Mouse (Mus musculus) testis, adult 2 months (tissue): ENCODE data around the gene Arhgap32. TPM values are rescaled to one million over a fixed set of nuclear protein-coding genes. Genes with fewer than 3 reads are reported as not detected.

Experiments used
- H3K27ac ChIP-seq: fragments of 200-500 bp; 2 replicates; pipeline ENCODE4 v1.5.1; 2012; ENCODE audit warnings: low read depth, low read length; ENCODE audit not compliant: control insufficient read depth, insufficient read depth
- H3K27me3 ChIP-seq: fragments of 200-500 bp; 2 replicates; pipeline ENCODE4 v1.6.1; 2012; ENCODE audit warnings: mild to moderate bottlenecking, low read length, moderate library complexity; ENCODE audit not compliant: control insufficient read depth, insufficient read depth
- H3K36me3 ChIP-seq: fragments of 200-500 bp; 2 replicates; pipeline ENCODE4 v1.6.1; 2012; ENCODE audit warnings: mild to moderate bottlenecking, low read length; ENCODE audit not compliant: control insufficient read depth, insufficient read depth
- H3K4me1 ChIP-seq: fragments of 200-500 bp; 2 replicates; pipeline ENCODE4 v1.6.1; 2012; ENCODE audit warnings: low read length; ENCODE audit not compliant: control insufficient read depth, insufficient read depth
- H3K4me3 ChIP-seq: fragments of 200-500 bp; 2 replicates; pipeline ENCODE4 v1.5.1; 2012; ENCODE audit warnings: low read depth, mild to moderate bottlenecking, low read length, moderate library complexity, mixed read lengths; ENCODE audit not compliant: control insufficient read depth
- CTCF ChIP-seq: fragments of 200-500 bp; IDR thresholded peaks from 2 replicates; pipeline ENCODE4 v1.5.1; 2012; ENCODE audit warnings: low read depth, mild to moderate bottlenecking, inconsistent platforms, low read length, moderate library complexity; ENCODE audit not compliant: control insufficient read depth, insufficient read depth, insufficient replicate concordance
- POLR2A ChIP-seq: fragments of 200-500 bp; IDR thresholded peaks from 2 replicates; pipeline ENCODE4 v1.6.1; 2012; ENCODE audit warnings: low read depth, mild to moderate bottlenecking, inconsistent platforms, low read length, moderate library complexity; ENCODE audit not compliant: control insufficient read depth
- polyA plus RNA-seq: library from polyadenylated mRNA; depleted of rRNA; stranded (reverse); fragments of >200 nt; gene quantifications from 2 replicates; pipeline ENCODE4 v1.2.3, GENCODE M21; 2012; rRNA removed

Gene Arhgap32
- polyA plus RNA-seq, result 2.7 and 4.2 TPM in 2 replicates

DNA sequence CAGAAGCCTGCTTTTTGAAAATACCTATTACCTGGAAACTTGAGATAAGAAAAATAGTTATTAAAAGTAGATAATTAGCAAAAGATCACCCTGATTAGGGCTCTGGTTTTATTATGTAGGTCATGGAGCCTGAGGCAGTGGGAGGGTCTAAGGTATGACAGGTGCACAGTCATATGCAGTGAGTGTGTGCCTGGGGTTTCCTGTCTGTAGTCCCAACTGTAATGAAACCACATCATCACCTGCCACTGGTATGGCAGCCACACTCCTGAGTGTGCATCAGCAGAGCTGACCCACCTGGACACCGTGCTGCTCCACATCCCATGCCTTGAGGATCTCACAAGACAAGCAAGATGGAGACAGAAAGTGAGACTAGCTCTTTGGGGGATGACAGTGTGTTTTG, at the start of gene Arhgap32:
Arhgap32 (plus strand) TSS at position 351 of the 400 bp plus-strand sequence.
- TF ChIP-seq POLR2A, result no peak
- TF ChIP-seq CTCF, result no peak
- no peak within 1 kb of the TSS for H3K27ac ChIP-seq
- H3K4me3 ChIP-seq, result no peak within 1 kb of the TSS
- no peaks in the 10 kb centered on the region for H3K4me1 ChIP-seq
- H3K27me3 ChIP-seq, result no peaks in the 10 kb centered on the region
- H3K36me3 ChIP-seq, result no peaks in the 10 kb centered on the region

DNA sequence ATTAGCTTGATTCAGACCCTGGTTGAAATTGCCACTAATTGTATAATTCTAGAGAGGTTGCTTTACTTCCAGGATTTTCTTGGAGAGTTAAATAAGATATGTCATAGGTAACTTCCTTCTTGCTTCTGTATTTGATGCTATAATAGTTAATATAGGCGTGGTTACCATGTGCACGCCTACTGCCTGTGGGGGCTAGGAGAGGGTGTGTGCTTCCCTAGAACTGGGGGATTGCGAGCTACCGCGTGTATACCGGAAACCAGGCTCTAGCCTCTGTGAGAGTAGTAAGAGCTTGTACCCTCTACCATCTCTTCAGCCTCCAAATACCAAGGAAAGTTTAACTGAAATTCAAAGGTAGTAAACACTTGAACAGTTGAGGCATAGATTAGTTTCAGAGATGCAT, 43.2 kb upstream of the Arhgap32 start:
- no peaks in the 10 kb centered on the region for H3K4me1 ChIP-seq
- no peak overlapping the region for H3K4me3 ChIP-seq
- no peaks in the 10 kb centered on the region for H3K27me3 ChIP-seq
- TF ChIP-seq CTCF (no peak), POLR2A (no peak)
- H3K36me3 ChIP-seq, result no peaks in the 10 kb centered on the region
- no peak overlapping the region for H3K27ac ChIP-seq

DNA sequence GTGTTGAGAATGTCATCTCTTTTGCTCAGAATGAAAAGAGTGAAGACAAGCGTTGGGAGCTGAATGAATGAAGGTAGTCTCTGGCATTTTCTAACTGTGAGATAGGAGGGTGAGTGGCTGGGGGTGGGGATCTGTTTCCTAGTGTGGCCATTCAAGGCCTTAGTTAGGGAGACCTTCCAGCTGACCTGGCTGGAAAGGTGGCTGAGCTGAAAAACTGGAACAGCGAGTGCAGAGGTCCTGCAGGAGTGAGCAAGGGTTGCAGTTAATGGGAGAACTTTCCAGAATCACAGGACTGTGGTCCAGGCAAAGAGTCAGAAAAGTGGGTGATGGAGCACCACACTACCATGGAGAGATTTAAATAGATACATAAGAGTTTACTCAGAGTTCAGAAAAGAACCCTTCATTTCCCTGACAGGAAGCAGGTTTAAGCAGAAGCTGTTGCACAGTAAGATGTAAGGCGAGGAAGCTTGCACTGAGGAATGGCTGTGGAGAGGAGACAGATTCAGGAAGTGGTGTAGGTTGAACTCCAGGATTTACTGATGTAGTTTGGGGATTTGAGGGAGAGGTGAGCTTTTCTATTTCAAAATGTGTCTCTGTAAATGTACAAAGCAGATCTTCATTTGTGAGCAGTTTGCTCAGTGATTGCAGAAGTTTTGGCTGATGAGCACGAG, 27.7 kb upstream of the Arhgap32 start:
- peaks cover 3% of the 10 kb centered on the region; the same call in 1 of the 2 replicates for H3K4me1 ChIP-seq
- H3K36me3 ChIP-seq, result no peaks in the 10 kb centered on the region
- H3K27ac ChIP-seq, result no peak overlapping the region
- no peaks in the 10 kb centered on the region for H3K27me3 ChIP-seq
- TF ChIP-seq CTCF (no peak), POLR2A (no peak)
- H3K4me3 ChIP-seq, result no peak overlapping the region

DNA sequence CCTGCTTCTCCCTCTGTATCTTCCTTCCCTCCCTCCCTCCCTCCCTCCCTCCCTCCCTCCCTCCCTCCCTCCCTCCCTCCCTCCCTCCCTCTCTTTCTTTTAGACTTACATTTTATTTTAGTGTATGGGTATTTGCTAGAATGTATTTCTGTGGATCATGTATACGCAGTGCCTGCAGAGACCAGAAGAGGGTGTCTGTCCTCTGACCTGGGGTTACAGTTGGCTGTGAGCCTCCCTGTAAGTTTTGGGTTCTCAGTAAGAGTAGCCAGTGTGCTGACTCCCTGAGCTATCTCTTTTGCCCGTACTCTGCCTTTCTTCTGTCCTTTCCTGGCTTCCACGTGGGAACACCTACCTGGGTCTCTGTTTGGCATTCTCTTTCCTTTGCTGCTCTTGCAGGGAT, 27.1 kb upstream of the Arhgap32 start:
- Histone ChIP-seq H3K4me3 (no peak overlapping the region), H3K27me3 (no peaks in the 10 kb centered on the region), H3K36me3 (no peaks in the 10 kb centered on the region), H3K4me1 (peaks cover 3% of the 10 kb centered on the region; the same call in 1 of the 2 replicates), H3K27ac (no peak overlapping the region)
- no peak for TF ChIP-seq POLR2A
- TF ChIP-seq CTCF, result no peak

DNA sequence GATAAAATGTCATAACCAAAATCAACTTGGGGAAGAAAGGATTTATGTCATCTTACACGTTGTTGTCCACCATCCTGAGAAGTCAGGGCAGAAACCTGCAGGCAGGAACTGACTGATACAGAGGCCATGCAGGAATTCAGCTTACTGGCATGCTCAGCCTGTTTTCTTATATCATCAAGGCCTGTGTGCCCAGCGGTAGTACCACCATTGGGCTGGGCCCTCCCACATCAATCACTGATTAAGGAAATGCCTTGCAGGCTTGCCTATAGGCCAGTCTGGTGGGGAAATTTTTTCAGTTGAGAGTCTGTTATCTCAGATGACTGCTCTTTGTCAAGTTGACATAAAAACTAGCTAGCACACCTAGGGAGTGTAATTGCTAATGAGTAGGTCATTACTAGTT, 22.5 kb upstream of the Arhgap32 start:
- Histone ChIP-seq H3K36me3 (no peaks in the 10 kb centered on the region), H3K27me3 (no peaks in the 10 kb centered on the region), H3K4me3 (no peak overlapping the region), H3K4me1 (no peaks in the 10 kb centered on the region), H3K27ac (no peak overlapping the region)
- TF ChIP-seq POLR2A, result no peak
- no peak for TF ChIP-seq CTCF

DNA sequence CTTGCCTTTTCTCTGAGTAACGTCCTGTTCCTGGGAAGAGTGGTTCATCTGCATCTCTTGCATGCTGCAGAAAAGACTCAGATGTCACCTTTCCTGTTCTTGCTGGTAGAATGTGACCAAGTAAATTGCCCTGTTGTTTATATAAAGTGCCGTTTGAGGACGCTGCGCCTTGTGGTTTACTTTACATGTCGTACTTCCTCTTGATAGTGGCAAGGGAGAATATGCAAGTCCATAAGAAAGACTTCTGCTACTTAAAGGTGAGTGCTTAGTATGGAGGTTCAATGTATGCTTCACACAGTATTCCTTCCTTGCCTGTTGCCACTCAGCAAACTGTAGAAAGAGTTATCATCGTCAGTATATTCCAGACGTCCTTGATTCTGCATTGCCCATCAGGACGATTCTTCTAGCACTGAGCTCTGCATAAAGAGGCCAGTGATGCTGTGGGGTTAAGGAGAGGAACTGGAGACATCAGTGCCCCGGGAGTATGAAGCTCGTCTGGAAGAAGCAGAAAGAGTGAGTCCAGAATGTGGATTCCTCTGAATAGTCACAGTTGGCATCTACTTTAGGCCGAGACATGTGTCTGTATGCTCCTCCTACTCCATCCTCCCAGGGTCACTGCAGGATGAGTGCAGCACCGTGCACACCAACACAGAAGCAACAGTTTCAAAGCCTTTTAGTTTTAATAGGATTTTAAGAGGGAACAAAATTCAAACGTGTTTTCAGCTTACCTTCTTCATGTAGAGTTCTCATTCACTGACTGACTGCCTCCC, 21.4 kb upstream of the Arhgap32 start:
- Histone ChIP-seq H3K27me3 (no peaks in the 10 kb centered on the region), H3K4me3 (no peak overlapping the region), H3K4me1 (no peaks in the 10 kb centered on the region), H3K27ac (no peak overlapping the region), H3K36me3 (no peaks in the 10 kb centered on the region)
- TF ChIP-seq POLR2A, result no peak
- TF ChIP-seq CTCF, result no peak

DNA sequence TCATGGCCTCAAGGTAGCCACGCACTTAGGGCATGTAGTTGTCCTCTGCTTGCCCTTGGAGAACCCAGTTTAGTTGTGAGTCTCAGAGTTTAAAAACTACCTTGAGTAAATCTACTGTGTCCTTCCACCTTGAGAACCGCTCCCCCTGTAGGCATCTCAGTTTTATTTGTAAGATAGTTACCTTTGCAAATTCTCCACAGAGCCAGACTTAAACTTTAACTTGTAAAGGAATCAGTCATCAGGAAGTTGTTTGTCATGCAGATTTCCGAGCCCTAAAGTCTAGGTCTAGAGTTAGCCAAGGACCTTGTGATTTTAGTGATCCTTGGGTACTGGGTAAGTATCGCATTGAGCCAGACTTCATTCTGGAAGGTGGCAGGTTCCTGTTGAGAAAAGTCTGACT, 20.4 kb upstream of the Arhgap32 start:
- no peaks in the 10 kb centered on the region for H3K4me1 ChIP-seq
- no peak overlapping the region for H3K27ac ChIP-seq
- TF ChIP-seq CTCF, result no peak
- H3K27me3 ChIP-seq, result no peaks in the 10 kb centered on the region
- H3K36me3 ChIP-seq, result no peaks in the 10 kb centered on the region
- no peak overlapping the region for H3K4me3 ChIP-seq
